Mouse (Mus musculus): ENCODE results near the gene Cdt1.

- TF ChIP-seq GATA1 (IDR thresholded peaks at IDR 0.05; ENCODE audit: low read length) (no peak), TAL1 (IDR thresholded peaks at IDR 0.05; ENCODE audit: low read length) (no peak)
Observed at GRCm38 (mm10) chr8:122551265-122552051, 16.4 kb upstream of the Cdt1 start, which contains the start of gene Piezo1.

All from erythroblast, embryonic 14.5 days (primary cell).